Mouse (Mus musculus) hindbrain, postnatal 0 days (tissue): ENCODE measurements around the gene Htr1d. TPM values are rescaled to one million over a fixed set of nuclear protein-coding genes. Genes with fewer than 3 reads are reported as not detected.

Experiments used
- ATAC-seq: fragments of 200-750 bp; cut with Nextera tagmentation; 2 replicates; pipeline ENCODE4 v1.8.0; 2017; ENCODE audit warnings: mild to moderate bottlenecking, moderate TSS enrichment, moderate library complexity
- DNase-seq: peaks from one replicate; pipeline ENCODE4 v3.0.0-alpha.2; 2015; ENCODE audit warnings: low spot score
- H3K27ac ChIP-seq: fragments of 300-500 bp; sonication (generic); 2 replicates; pipeline ENCODE4 v1.5.1; 2014; ENCODE audit warnings: mild to moderate bottlenecking
- H3K27me3 ChIP-seq: fragments of 300-500 bp; sonication (generic); 2 replicates; pipeline ENCODE4 v1.6.1; 2014; ENCODE audit warnings: low read length, mixed read lengths; ENCODE audit not compliant: insufficient read depth
- H3K36me3 ChIP-seq: fragments of 300-500 bp; sonication (generic); 2 replicates; pipeline ENCODE4 v1.6.1; 2014; ENCODE audit warnings: low read length, mixed read lengths; ENCODE audit not compliant: insufficient read depth
- H3K4me1 ChIP-seq: fragments of 300-500 bp; sonication (generic); 2 replicates; pipeline ENCODE4 v1.6.1; 2014; ENCODE audit warnings: antibody characterized with exemption, low read length, mixed read lengths; ENCODE audit not compliant: insufficient read depth
- H3K4me2 ChIP-seq: fragments of 300-500 bp; sonication (generic); 2 replicates; pipeline ENCODE4 v1.6.1; 2014; ENCODE audit warnings: low read depth, mild to moderate bottlenecking, low read length, moderate library complexity, mixed read lengths
- H3K4me3 ChIP-seq: fragments of 300-500 bp; sonication (generic); 2 replicates; pipeline ENCODE4 v1.5.1; 2014; ENCODE audit warnings: low read length
- H3K9ac ChIP-seq: fragments of 300-500 bp; sonication (generic); replicated peaks from 2 replicates; pipeline ENCODE4 v1.6.1; 2014; ENCODE audit warnings: mild to moderate bottlenecking, low read length, moderate library complexity, mixed read lengths
- H3K9me3 ChIP-seq: fragments of 300-500 bp; sonication (generic); 2 replicates; pipeline ENCODE4 v1.6.1; 2016; ENCODE audit warnings: low read length, mixed read lengths
- CTCF ChIP-seq: IDR thresholded peaks from 2 replicates; pipeline ENCODE4 v1.5.1; 2016; ENCODE audit warnings: antibody characterized with exemption, control low read depth, low read depth
- WGBS: fragments of 180-500 bp; shearing (Covaris S2); extraction: QIAGEN DNeasy Blood & Tissue Kit; methylation state at CpG from one replicate; pipeline ENCODE4 v1.1.7; 2014; 5-methylcytosine and 5-hydroxymethylcytosine counted together
- polyA plus RNA-seq: library from polyadenylated mRNA; unstranded; fragments of >200 nt; fragmentation: Nextera tagmentation; extraction: Ambion mirVana; gene quantifications from 2 replicates; pipeline ENCODE4 v1.2.1, GENCODE M21; 2015
- total RNA-seq: library from RNA; depleted of rRNA; stranded (reverse); fragments of >200 nt; gene quantifications from 2 replicates; pipeline ENCODE4 v1.2.3, GENCODE M21; 2014

The Htr1d gene
- total and polyA plus RNA-seq, 2 experiments from 2014 or later = 3.7 to 4.0 TPM

DNA sequence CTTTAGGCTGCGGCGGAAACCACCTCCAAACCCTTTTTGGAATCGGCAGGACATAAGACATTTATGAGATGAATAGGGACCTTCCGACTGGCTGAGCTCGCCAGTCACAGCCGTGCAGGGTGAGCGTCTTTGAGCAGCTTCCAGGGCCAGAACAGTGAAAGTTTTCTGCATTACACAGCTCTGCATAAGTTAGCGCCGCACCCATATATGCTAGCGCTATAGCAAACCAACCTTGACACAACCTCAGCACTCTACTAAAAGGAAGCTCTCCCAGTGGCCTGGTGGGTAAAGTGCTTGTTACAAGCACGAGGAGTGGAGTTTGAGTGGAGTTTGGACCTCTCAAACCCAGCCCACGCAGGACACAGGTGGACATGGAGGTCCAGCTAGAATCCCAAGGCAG lies 35.9 kb downstream of the Htr1d start:
- no peak for DNase-seq
- Histone ChIP-seq H3K9ac (no peak overlapping the region), H3K27ac (no peak overlapping the region), H3K36me3 (no peaks in the 10 kb centered on the region), H3K9me3 (no peaks in the 10 kb centered on the region), H3K4me3 (no peak overlapping the region), H3K27me3 (no peaks in the 10 kb centered on the region), H3K4me2 (no peak overlapping the region), H3K4me1 (0 out of 2 replicates have a peak, but pooled peaks cover 4% of the 10 kb centered on the region)
- TF ChIP-seq CTCF = no peak
- ATAC-seq = no peak
- 74% methylated on average over 12 of the region's 12 CpGs for WGBS

DNA sequence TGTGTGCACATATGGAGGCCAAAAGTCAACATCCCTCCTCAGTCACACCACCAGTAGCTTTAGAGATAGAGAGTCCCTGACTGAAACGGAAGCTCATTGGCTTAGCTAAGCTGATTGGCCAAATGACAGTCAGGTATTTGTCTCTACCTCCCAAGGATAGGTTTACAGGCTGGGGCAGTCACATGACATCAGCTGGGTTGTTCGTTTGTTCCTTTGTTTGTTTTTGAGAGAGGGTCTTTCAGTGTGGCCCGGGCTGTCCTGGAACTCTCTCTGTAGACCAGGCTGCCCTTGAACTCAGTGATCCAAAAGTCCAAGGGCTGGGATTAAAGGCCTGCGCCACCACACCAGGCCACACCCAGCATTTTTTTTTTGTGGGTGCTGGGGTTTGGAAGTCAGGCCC lies 37.9 kb downstream of the Htr1d start:
- no peak for DNase-seq
- no peak overlapping the region for H3K4me3 ChIP-seq
- H3K36me3 ChIP-seq = no peaks in the 10 kb centered on the region
- no peaks in the 10 kb centered on the region for H3K27me3 ChIP-seq
- TF ChIP-seq CTCF = no peak
- no peak overlapping the region for H3K27ac ChIP-seq
- peak overlapping the region; percentile 78; the same call in 1 of the 2 replicates for H3K4me2 ChIP-seq
- no peak for ATAC-seq
- 51% methylated on average over 4 of the region's 4 CpGs for whole genome bisulfite sequencing
- no peaks in the 10 kb centered on the region for H3K9me3 ChIP-seq
- no peak overlapping the region for H3K9ac ChIP-seq
- H3K4me1 ChIP-seq = 0 out of 2 replicates have a peak, but pooled peaks cover 4% of the 10 kb centered on the region

- Histone ChIP-seq H3K36me3 (no peaks in the 10 kb centered on the region), H3K9me3 (no peaks in the 10 kb centered on the region), H3K27ac (0 out of 2 replicates have a peak overlapping the region, but pooled peaks have one; percentile 78), H3K4me2 (peak overlapping the region; percentile 78), H3K27me3 (no peaks in the 10 kb centered on the region), H3K4me1 (0 out of 2 replicates have a peak, but pooled peaks cover 4% of the 10 kb centered on the region), H3K9ac (peak overlapping the region; percentile 58), H3K4me3 (peak overlapping the region; percentile 65)
- no peak for TF ChIP-seq CTCF
- DNase-seq = peak; percentile 10
- ATAC-seq = no peak
- whole genome bisulfite sequencing = 14% methylated on average over 6 of the region's 6 CpGs
These were observed 38.4 kb downstream of the Htr1d start for GRCm38 (mm10) chr4:136461761-136462085.

- Histone ChIP-seq H3K4me1 (0 out of 2 replicates have a peak, but pooled peaks cover 4% of the 10 kb centered on the region), H3K9me3 (no peaks in the 10 kb centered on the region), H3K36me3 (no peaks in the 10 kb centered on the region), H3K4me3 (peak within 1 kb of the TSS; percentile 65), H3K4me2 (peak within 1 kb of the TSS; percentile 78), H3K9ac (peak within 1 kb of the TSS; percentile 58), H3K27ac (peak within 1 kb of the TSS; percentile 78; the same call in 1 of the 2 replicates), H3K27me3 (no peaks in the 10 kb centered on the region)
- WGBS = under 1% methylated on average over 63 of the region's 64 CpGs
- peak; percentile 85 for ATAC-seq
- TF ChIP-seq CTCF = 0 out of 2 replicates have a peak, but pooled peaks have one; percentile 8
- DNase-seq = peak; percentile 74
These were observed 38.9 kb downstream of the Htr1d start, which contains the start of gene 6030445D17Rik for GRCm38 (mm10) chr4:136462086-136462838. TSS of gene 6030445D17Rik (plus strand) at chr4:136462250.

DNA sequence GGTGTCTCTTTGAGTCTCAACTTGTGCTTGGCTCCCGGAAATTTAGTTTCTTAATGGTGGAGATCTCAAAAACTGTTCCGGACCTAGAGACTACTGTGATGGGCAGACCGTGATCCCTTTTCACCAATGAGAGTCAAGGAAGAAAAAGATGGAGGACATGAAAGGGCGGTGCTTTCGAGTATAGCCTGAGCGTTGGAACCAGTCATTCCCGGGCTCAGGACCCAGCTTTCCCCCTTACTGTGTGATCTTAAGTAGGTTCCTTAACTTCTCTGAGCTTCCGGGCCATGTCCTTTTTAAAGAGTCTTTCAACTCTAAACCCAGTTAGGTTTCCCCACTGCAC lies 39.5 kb downstream of the Htr1d start:
- peak overlapping the region; percentile 78; the same call in 1 of the 2 replicates for H3K27ac ChIP-seq
- peak; percentile 68 for DNase-seq
- TF ChIP-seq CTCF = 0 out of 2 replicates have a peak, but pooled peaks have one; percentile 0
- no peaks in the 10 kb centered on the region for H3K9me3 ChIP-seq
- 0 out of 2 replicates have a peak, but pooled peaks cover 4% of the 10 kb centered on the region for H3K4me1 ChIP-seq
- peak overlapping the region; percentile 78 for H3K4me2 ChIP-seq
- H3K27me3 ChIP-seq = no peaks in the 10 kb centered on the region
- no peaks in the 10 kb centered on the region for H3K36me3 ChIP-seq
- peak; percentile 88 for ATAC-seq
- peak overlapping the region; percentile 65 for H3K4me3 ChIP-seq
- under 1% methylated on average over 8 of the region's 8 CpGs for WGBS
- peak overlapping the region; percentile 58 for H3K9ac ChIP-seq

DNA sequence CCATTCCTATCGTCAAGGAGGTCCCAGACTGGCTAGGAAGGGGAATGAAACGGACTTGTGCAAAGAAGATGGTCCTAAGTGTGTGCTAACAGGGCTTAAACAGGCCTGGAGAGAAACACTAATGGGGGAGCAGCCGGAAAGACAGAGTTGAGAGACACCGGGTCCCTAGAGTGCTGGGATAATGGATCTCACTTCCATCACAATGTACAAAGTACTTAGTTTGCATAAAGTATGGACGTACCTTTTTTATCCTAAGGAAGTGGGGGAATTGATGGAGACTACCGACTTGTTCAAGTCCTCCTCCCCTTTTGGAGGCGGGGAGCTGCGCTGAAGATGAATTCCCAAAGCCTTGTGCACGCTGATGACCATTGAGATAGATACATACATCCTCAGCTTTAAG lies 40.1 kb downstream of the Htr1d start:
- Histone ChIP-seq H3K4me3 (peak overlapping the region; percentile 65), H3K4me2 (peak overlapping the region; percentile 78), H3K27me3 (no peaks in the 10 kb centered on the region), H3K27ac (no peak overlapping the region), H3K4me1 (0 out of 2 replicates have a peak, but pooled peaks cover 4% of the 10 kb centered on the region), H3K9ac (no peak overlapping the region), H3K36me3 (no peaks in the 10 kb centered on the region), H3K9me3 (no peaks in the 10 kb centered on the region)
- TF ChIP-seq CTCF = no peak
- ATAC-seq (no peak), DNase-seq (no peak)
- 19% methylated on average over 9 of the region's 9 CpGs for WGBS

DNA sequence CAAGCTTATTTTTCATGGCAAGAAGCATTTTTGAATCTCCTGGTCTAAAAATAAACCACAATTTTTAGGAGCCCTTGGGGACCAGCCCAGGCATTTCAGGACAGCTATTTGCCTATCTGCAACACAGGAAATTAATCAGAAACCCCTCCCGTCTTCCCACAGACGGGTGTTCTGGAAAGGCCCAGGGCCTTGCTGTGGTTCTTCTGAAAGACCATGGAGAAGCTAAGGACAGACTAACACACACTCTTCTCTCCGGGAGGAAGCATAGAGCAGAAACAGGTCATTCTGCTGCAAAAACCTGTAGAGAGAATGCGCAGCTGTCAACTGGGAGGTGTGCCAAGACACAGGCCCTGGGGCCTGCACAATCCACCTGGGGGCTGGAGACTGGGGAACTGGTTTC lies 42.9 kb downstream of the Htr1d start:
- H3K36me3 ChIP-seq = no peaks in the 10 kb centered on the region
- WGBS = 46% methylated on average over 4 of the region's 4 CpGs

More for the DNA sequence above, 42.9 kb downstream of the Htr1d start:
- peak; percentile 37 for DNase-seq
- H3K27me3 ChIP-seq = no peaks in the 10 kb centered on the region
- no peak for TF ChIP-seq CTCF
- H3K9me3 ChIP-seq = no peaks in the 10 kb centered on the region
- no peak overlapping the region; the same call in 1 of the 2 replicates for H3K27ac ChIP-seq
- no peak overlapping the region for H3K9ac ChIP-seq
- no peak overlapping the region for H3K4me2 ChIP-seq
- no peak for ATAC-seq
- no peak overlapping the region for H3K4me3 ChIP-seq
- 0 out of 2 replicates have a peak, but pooled peaks cover 4% of the 10 kb centered on the region for H3K4me1 ChIP-seq
